Mouse (Mus musculus) kidney, postnatal 10 days (tissue): Measurements from ENCODE around the gene Stambpl1.
"Not testable (repeated sequence)": the region's sequence is repeated elsewhere in the genome, so short reads cannot be mapped to it uniquely, and the experiment has no call there.

Experiments
- DNase-seq: peaks from one replicate; pipeline ENCODE4 v3.0.0; 2021; ENCODE audit warnings: mixed read lengths

The Stambpl1 gene

DNA sequence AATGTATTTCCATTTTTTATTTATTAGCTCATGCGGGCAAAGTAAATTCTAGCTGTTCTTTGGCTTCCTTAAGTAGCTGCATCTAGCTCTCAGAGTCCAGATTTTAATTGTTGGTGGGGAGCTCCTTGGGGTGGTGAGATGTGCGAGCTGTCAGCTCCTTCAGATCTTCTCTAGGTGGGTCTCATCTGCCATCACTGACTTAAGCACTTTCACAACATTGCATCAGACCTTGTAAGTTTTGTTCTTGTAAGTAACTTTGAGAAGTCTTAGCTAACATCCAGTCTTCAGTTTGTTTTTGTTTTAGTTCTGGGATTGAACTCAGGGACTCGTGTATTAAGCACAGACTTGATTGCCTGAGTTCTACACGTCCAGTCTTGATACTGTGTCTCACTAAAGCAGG is 6.9 kb downstream of the Stambpl1 start:
- no peak for DNase-seq

GRCm38 (mm10) chr19:34199488-34199887 is 7.5 kb downstream of the Stambpl1 start:
- no peak for DNase-seq

DNA sequence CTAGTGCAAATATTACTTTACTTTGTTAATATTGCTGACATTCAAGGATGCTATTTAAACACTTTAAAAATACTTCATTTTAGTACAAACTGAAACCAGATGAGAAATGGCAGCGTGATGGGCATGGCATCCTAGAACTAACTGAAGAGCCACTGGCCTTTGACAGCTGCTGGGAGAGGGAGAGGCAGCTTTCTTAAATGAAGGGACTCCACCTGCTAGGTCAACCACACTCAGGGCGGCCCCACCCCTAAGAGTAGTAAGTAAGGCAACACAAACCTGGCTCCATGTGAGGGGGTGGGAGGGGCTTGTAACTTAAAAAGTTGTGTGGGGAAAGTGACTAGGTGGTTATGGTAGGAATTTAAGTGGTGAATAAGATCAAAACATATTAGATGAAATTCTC is 10.6 kb downstream of the Stambpl1 start:
- no peak for DNase-seq

DNA sequence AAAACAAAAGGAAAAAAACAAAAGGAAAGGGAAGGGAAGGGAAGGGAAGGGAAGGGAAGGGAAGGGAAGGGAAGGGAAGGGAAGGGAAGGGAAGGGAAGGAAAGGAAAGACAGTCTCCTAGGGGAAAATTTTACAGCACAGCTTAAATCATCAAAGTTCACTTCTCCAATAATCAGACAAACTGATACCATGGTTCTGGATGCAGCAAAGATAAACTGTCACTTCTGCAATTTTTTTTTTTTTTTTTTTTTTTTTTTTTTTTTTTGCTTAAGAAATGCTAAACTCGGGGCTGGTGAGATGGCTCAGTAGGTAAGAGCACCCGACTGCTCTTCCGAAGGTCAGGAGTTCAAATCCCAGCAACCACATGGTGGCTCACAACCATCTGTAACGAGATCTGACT is 14.1 kb downstream of the Stambpl1 start:
- DNase-seq, result not testable (repeated sequence)

DNA sequence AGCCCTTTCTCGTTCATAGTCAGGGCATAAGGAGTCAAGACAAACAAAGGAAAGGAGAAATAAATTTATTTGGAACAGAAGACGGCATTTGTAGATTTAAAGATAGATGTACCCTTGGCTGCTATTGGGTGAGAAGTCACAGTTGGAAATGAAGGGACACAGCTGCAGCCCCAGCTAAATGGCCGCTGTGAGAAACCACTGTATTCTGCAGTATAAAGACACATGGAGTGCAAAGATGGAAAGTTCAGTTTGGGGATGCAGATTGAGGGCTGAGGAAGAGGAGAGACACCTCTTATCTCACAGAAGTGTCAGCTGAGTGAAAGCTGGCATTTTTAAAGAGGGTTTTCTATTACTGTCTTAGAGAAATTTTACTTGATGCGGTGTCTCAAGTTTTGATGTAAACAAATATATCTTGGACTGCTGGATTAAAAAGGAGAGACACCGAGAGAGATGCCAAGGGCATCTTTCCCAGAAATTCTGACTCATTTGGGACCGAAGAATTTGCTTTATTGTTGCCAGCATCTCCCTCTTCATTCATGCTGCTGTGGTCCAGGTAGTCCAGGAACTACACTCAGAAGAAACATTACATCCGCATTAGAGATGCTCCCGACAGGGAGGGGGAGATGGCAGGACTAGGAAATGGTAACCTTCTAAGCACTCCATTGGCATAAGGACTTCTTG is 14.9 kb downstream of the Stambpl1 start:
- no peak for DNase-seq

DNA sequence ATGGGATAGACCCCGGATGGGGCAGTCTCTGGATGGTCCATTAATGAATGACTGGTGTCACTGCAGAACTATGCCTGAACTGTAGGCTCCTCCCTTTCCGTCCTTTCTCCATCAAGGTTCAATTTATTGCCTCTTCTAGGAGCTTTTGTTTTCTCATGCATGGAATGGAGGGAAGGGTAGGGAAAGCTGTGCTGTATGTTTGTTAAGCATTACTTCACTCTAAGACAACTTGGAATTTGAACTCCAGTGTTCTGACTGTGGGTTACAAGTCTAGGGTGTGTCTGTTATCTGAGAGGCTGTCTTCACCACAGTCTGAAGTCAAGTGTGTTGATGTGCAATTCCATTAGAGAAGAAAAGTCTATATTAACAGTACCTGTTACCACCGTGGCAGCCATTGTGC is 17.0 kb downstream of the Stambpl1 start:
- DNase-seq, result no peak

- DNase-seq, result no peak
Measured at GRCm38 (mm10) chr19:34209930-34210581, 18.0 kb downstream of the Stambpl1 start.

GRCm38 (mm10) chr19:34210841-34211240 is 18.8 kb downstream of the Stambpl1 start:
- DNase-seq, result no peak

DNA sequence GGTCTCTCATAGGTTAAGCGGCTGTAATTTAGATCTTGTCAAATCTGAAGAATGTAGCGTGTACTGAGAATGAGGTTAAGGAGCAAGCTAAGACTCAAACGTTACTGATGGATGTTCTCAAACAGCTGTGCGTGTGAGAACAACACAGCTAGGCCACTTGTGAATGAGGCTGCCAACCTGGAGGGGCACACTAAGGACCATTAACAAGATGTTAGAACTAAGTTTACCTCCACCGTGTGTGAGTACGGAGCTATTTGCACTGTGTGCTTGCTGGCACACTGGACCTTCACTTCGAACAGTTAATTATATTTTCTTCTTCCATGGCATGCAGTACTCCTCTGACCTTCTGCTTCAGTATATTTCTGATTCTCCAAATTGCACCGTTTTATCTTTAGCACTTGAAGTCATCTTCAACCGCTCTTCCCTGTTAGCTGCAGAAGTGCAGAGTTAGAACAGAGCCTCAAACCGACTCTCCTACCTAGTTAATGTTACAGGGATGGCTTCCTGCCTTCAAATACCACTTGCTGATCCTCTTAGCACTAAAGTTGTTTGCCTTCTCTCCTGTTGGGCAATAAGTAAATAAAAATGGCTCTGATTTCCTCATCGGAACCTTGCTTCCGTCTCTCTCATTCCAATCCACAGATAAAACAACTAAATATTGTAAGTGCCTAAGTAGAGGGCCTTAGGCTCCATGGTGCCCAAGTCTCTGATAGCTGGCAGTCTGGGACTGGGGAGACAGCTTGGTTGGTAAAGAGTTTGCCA is 20.6 kb downstream of the Stambpl1 start:
- no peak for DNase-seq

DNA sequence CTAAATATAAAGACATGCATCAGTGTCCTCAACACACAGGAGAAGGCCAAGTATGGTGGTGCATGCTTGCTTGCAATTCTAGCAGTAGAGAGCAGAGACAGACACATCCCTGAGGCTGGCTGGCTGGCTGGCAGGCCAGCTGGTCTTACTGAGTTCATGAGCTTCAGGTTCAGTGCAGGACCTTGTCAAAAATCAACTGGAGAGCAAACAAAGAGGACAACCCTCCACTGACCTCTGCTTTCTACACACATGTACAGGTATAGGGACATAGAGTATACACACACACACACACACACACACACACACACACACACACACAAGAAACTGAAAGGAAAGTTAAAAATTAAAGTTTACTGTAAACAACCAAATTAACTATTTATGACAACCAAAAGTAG is 21.2 kb downstream of the Stambpl1 start:
- no peak for DNase-seq

- no peak for DNase-seq
Measured at GRCm38 (mm10) chr19:34214136-34214535, 22.1 kb downstream of the Stambpl1 start.

- no peak for DNase-seq
Measured at GRCm38 (mm10) chr19:34216956-34217355, 24.9 kb downstream of the Stambpl1 start.

DNA sequence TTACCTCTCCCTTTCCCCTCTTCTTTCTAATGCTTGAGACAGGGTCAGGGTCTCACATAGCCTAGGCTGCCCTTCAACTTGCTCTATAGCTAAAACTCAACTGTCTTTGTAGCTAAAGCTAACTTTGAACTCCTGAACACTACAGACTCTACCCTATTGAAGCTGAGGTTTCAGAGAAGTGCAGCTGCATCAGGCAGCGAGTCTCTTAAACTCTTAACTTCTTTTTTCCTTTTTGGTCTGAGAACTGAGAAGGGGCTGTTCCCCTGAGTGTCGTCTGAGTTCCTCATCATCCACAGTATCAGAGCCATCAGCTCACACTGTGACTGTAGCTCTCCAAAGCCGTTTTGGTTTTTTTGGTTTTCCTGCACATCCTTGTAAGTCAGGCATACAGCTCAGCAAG is 25.7 kb downstream of the Stambpl1 start:
- DNase-seq, result no peak

DNA sequence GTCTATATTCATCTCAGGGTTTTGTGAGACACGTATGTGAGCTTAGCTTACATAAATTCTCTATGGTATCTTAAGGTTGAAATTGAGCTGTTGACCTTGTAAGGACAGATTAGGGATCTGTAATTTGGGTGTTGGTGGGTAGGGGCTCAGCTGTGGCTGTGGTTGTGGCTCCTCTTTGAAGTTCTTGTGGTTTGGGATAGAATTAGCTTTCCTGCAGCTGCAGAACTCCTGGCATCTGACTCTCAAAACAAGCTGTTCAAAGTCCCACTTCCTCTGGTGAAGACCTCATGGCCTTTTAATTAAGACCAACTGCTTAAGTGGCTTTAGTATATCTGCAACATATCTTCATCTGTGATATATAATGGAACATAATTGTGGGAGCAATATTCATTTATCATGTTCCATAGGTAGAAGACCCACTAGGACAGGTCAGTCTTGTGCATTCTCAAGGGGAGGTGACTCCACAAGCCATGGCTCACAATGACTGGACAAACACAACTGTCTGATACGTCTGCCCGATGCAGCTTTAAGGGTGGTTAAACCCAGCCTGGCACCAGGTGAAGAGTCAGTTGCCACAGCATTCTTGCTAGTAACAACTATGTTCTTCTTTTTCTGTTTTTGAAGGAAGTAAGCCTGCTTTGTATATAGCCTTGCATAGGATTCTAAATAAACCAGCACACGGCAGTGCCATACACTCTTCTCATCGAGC is 27.4 kb downstream of the Stambpl1 start:
- no peak for DNase-seq

GRCm38 (mm10) chr19:34220732-34221380 is 28.8 kb downstream of the Stambpl1 start:
- no peak for DNase-seq

DNA sequence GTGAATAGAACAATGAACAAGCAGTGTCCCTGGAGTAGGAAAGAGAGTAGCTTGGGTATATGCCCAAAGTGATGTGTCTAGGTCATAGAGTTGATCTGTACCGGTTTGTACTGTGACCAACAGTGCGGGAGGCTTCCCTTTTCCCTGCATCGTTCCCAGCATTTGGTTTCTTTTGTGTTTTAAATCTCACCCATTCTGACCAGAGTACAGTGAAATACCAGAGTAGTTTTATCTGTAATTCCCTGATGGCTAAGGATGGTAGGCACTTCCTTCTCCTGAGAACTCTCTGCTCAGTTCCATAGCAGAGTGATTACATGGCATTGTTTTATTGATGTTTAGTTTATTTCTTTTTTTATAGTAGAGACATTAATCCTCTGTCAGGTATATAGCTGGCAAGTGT is 30.8 kb downstream of the Stambpl1 start:
- DNase-seq, result no peak

- no peak for DNase-seq
Measured at GRCm38 (mm10) chr19:34231596-34231995, 39.6 kb downstream of the Stambpl1 start.

DNA sequence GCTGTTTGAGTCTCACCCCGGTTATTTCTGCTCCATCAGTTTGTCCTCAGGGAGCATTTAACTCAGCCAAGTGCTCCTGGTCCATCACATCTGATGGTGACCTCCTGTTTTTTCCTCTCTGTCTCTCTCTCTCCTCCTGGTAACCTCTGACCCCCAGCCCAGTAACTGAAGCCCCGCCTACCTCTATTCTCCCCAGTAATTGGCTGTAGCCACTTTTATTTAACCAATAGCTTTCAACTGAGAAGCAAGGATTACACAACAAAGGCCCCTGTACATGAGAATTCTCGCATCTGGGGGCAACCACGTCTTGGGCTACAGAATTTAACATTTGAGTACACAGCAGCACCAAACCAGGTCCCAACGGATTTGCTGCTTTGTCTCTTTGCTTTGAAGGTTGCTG is 40.3 kb downstream of the Stambpl1 start:
- no peak for DNase-seq

DNA sequence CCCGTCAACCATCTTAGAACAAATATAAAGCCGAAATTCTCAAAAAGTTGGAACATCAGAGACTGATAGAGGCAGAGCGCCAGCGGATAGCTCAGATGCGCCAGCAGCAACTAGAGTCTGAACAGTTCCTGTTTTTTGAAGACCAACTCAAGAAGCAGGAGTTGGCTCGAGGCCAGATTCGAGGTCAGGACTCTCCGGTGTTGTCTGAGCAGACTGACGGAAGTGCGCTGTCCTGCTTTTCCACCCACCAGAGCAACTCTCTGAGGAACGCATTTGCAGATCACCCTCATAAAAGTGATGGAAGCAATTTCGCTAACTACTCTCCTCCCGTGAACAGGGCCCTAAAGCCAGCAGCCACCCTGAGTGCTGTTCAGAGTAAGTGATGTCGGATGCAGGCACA is 41.9 kb downstream of the Stambpl1 start:
- peak; percentile 90 for DNase-seq

- DNase-seq, result no peak
Measured at GRCm38 (mm10) chr19:34236049-34236448, 44.0 kb downstream of the Stambpl1 start.

GRCm38 (mm10) chr19:34237746-34238145 is 45.7 kb downstream of the Stambpl1 start:
- no peak for DNase-seq

DNA sequence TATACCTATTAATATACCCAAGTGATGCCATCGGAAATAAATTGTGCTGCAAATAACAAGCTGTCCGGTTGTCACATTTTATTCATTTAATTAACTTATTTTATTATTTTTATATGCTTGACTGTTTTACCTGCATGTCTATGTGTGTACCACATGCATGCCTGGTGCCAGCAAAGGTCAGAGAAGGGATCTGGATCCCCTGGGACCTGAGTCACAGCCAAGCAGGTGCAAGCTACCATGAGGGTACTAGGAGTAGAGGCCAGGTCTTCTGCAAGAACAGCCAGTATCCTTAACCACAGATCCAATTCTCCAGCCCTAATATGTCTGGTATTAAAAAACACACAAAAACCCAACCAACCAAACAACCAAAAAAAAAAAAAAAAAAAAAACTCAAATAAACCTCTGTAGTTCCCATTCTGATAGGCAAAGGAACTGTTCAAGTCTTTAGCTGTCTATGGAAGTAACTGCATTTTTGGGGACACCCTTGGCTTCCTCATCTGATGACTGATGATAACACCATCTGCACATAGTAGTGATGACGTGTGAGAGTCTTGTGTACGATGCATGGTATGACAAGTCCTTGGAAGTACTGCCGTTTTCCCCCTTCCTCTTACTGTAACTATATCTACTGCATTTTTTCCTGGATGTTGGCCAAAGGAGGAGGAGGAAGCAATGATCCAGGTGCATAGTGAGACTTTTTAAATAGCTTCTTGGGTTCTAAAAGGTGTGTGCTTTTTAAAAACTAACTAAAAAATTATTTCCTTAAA is 48.4 kb downstream of the Stambpl1 start:
- DNase-seq, result no peak
